Mouse (Mus musculus) testis, postnatal 14 days (tissue): Measurements from ENCODE around the gene Cdk2ap1.
"Not testable (repeated sequence)": the region's sequence is repeated elsewhere in the genome, so short reads cannot be mapped to it uniquely, and the experiment has no call there.

ENCODE experiments used
- DNase-seq: peaks from one replicate; pipeline ENCODE4 v3.0.0; 2021; ENCODE audit warnings: low spot score

Cdk2ap1 gene

DNA sequence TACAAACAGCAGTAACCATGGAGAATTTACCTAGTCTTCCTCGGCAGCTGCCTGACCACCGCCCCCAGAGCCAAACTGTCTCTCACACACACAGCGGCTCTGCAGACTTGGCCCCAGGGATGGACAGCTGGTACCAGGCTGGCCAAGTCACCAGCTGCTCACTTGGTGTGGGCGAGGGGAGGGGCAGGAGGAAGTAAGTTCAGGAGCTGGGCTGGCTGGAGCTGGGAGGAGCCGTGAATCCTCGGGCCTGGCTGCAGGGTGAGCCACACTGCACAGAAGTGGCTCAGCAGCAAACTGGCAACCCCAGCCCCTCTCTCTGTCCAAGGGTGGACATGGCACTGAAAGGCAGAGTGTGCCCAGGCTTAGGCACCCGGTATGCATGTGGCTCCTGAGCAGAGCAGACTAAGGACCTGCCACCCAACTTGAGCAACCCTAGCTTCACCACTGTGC, 11.7 kb downstream of the Cdk2ap1 start:
- peak; percentile 62 for DNase-seq

DNA sequence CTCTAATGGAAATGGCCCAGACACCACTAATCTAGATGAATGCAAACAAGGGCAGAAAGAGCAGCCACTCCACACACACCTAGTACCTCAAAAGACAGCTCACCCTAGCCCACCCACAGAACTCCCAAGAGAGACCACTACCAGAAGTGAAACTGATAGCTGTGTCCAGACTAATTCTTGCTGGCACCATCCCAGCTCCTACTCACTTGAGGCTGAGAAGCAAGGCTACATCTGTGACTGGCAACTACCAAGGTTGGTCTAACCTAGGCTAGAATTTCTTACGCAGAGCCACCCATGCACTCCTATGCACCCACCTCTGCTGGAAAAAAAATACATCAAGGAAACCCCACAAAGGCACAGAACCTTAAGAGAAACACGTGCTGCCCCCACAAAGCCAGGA, 12.5 kb downstream of the Cdk2ap1 start:
- no peak for DNase-seq

DNA sequence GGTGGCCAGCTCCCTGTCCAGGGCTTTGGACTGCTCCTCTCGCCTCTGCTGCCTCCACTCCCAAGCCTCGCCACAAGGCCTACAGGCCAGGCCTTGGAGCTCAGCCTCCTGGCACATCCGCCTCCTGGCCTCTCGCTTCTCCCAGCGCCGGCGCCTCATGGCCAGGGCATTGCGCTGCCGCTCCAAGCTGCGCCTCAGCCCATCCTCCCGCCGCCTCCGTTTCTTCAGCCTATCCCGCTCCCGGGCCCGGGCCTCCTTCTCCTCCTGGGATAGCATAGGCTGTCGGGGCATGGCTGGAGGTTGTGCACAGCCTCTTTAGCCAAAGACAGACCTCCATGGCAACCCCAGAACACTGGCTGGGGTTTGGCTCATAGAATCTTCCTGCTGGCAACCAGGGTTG, 13.7 kb downstream of the Cdk2ap1 start:
- no peak for DNase-seq

DNA sequence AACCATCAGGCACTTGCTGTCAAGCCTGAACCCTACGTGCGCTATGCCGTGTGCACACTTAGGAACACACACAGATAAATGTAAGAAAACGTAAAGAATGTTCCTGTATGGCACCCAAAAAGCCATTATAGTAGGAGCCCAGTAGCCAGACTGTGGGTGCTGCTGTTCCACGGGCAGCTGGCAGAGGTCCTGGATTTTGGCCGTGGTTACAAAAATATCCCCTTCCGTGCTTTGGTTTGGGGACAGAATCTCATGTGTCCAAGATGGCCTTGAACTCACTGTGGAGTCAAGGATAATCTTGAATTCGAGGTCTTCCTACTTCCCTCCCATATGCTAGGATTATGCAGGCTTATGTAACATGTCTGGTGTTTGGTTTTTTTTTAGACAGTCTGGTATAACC, 20.0 kb downstream of the Cdk2ap1 start:
- peak; percentile 54 for DNase-seq

DNA sequence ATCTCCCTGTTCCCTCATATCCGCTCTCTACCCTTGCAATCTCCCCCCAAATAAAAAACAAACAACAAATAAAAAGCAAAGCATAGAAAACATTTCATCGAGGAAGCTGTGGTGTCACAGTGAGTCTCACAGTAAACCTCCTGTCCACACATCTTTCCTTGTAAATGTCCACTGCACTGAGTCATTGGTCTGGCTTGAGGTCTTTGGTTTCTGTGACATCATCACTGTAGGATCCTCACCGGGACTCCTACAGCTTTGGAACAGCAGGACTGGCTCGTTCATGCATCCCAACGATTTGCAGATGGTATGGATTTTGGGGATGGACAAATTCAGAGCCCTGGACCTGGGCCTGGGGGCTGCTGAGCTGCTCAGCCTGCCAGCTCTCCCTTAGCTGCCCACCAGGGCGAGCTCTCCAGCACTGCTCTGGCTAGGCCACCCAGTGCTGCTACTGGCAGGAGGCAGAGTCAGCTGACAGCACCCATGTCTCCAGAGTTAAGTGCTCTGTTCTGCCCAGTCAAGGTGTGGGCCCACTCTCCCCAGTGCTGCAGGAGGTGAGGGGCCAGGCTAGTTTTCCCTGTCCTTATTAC, 21.0 kb downstream of the Cdk2ap1 start:
- DNase-seq = not testable (repeated sequence)

DNA sequence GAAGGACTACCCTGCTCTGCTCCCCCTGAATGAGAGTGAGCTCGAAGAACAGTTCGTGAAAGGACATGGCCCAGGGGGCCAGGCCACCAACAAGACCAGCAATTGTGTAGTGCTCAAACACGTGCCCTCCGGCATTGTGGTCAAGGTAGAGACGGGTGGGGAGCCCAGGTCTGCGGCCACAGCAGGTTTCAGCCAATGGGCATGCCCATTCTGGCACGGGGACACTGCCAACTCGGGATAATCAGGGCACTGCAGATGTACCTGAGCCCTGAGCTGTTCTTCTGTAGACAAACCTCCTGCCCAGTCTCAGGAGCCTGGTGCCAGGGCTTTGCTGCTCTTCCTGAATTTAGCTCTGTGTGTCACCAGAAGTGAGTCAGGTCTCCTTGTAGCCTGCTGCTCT, 24.1 kb downstream of the Cdk2ap1 start:
- DNase-seq = no peak

DNA sequence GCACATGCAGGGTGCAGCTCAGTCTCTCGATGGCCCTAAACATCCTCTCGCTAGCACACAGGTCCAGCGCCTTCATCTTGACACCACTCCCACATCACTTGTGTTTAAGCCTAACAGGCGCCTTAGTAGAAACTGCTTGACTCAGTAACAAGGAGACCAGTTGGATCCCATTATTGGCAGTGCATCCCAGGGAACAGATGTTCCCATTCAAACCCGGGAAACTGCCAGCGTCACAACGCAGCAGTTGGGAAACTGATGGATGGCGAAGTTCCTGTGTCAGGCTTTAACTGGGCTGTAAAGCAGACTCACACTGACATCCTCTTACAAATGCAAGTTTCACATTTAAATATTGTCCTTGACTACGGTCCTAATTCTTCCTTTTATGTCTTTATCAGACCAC, 25.0 kb downstream of the Cdk2ap1 start:
- no peak for DNase-seq

DNA sequence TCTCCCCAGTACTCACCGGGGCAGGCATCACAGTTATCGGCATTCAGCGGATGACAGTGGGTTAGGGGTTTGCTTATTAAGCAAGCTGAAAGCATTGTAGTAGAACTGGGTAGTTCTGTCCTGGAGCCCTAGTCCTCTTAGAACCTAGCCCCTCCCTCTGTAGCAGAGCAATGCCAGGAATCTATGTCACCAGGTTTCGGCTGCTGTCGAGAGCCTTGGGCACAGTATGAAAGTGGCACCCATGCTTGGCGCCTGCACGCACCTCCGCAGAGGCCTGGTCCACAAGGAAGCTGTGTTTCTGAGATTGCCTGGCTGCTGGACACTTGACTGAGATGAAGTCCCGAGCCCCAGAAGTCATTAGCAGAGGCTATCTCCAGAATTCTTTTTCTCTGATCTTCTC, 25.8 kb downstream of the Cdk2ap1 start:
- DNase-seq = no peak

DNA sequence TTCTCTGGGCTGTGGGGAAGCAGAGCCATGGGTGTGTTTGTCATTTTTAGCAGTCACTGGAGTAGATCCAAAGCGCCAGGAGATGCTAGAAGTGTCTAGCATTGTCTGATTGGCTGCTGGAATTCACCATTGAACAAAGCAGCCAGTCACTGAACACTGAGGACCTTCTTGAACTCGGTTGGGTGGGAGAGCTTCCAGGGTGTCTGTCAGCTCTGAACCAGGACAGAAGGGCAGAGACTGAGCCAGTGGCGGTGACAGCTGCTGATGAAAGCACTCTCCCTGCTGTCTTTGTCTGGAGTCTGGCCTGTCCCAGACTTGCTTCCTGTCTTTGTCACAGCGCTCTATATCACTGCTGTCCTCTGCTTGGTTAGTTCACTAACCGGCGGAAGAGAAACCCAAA, 28.5 kb downstream of the Cdk2ap1 start:
- no peak for DNase-seq

DNA sequence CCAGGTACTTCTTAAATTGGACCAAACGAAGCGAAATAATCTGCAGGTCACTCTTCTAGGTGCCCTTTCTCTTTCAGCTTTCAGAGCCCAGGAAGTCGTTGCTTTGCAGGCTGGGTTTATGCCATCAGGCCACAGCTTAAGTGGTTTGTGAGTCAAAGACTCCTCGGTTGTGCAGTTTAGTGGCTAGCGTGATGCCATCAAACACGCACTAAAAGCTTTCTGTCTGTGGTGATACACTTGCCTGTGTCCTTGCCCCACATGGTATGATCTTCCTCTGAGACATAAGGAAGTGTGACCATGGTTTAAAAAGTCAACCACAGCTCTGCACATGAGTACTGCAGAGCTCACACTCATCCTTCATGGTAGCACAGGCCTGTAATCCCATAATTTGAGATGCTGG, 32.8 kb downstream of the Cdk2ap1 start:
- no peak for DNase-seq

DNA sequence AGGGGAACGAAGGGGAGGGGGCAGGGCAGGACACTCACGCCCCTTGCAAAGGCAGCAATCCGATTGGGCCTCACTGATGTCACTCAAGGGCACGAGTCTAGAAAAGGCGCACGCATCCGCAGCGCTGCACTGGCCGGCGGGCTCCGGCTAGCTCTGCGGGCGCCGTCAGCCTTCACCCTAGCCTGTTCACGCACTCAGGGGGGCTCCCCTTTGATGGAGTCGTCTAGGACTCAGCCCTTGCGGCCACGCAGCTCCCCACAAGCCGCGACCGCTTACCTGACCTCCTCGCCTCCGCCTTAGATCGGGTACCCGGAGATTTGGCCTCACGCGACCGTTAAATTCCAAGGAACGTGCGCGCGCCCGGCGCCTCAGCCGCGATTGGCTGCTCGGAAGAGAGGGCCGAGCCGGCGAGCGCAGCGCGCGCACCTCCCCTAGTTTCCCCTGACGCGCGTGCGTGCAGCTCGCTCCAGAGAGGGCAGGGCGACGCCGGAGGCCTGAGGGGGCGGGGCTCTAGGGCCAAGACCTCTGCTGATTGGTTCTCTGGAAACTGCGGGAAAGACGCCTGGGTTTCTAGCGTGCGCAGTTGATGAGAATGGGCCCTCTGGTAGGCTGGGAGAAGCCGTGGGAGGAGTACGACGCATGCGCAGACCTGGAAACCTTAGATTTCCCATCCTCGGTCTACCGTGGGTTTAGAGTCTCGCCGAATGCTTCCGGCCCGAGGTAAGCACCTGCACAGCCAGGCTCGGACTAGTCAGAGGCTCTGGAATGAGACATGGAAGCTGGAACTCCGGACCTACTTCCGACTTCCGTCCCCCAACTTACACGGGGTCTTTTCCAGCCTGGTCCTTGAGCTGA, 35.1 kb downstream of the Cdk2ap1 start, which contains the start of the genes Mphosph9 and 2810006K23Rik:
Gene Mphosph9 (minus strand): TSS at position 463 of the 855 bp plus-strand sequence.
Gene 2810006K23Rik (plus strand): TSS at position 580 of the 855 bp plus-strand sequence.
- DNase-seq = peak; percentile 100

DNA sequence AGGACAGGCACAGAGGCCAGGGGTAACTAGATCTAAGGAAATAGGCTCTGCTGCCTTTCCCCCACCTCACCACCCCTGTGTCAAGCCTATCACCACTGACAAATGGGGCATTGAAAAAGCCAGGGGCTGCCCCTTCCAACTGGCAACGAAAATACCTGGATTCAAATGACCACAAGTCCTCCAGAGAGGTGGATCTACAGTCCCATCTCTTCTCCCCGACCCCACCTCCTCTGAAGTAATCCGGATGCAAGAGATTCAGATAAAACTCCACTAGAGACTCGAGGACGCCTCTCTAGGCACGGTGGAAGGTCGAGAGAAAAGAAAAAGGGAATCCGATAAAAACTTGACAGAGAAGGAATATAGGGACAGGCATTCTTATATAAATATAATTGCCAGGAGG, 36.1 kb downstream of the Cdk2ap1 start:
- DNase-seq = no peak

DNA sequence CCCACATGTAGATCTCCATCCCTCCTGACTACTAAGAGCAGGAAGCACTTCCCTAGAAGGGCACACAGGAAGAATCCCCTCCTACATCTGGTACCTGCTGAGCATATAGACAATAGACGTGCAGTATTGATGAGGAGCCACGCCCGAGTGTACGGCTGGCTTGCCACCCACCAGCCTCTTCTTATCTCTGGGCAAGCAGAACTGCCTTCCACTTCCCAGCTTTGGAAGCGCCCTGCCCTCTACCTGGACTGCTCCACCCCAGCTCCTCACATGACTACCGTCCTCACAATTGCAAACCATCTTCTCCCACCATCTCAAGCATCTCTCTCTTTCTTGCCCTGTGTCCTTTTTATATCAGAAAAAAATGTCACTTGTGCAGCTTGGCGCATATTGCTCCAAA, 45.2 kb downstream of the Cdk2ap1 start:
- no peak for DNase-seq

DNA sequence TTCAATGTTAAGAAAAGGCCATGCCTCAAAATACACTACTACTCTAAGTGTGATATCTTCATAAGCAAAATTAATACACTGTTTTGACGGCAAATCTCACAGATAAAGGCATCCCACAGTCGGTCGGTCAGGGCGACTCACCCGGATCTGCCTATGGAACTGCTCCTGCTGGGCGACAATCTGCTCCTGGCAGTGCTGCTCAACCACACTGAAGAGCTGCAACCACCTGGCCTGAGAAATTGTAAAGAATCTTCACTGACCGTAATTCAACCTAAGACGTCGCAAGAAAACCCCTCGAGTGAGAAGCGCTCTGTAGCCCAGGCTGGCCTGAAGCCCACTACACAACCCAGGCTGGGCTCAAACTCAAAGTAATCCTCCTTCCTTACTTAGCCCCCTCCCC, 46.9 kb downstream of the Cdk2ap1 start:
- no peak for DNase-seq

DNA sequence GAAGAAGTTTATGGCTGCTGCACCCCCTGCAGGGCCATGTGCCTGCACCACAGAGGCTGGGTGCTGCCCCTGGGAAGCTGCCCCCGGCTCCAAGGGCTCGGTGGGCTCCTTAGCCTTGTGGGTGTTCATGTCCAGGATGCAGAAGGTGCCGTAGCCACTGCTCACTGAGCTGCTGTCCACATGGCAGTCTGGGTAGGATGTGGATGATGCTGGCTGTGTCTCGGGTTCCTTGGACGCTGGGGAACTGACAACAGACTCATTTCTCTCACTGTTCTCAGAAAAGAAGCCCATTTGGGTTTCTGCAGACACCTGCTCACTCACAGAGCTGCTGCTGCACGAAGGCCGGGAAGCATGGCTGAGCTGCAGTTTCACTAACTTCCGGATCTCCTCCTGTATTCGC, 47.4 kb downstream of the Cdk2ap1 start:
- no peak for DNase-seq

DNA sequence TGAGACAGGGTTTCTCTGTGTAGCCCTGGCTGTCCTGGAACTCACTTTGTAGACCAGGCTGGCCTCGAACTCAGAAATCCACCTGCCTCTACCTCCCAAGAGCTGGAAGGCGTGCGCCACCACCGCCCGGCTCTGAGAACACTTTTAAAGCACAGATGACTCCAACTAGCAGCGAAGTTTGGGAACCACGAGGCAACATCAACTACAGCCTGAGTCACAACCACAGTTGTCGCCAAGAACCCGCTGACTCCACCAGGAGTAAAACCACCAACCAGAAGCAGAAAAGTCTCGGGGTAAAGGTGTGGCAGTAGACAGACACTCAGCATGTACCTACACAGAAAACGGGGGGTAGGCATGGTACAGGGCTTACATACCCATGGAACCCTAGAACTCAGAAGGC, 52.8 kb downstream of the Cdk2ap1 start:
- DNase-seq = no peak

DNA sequence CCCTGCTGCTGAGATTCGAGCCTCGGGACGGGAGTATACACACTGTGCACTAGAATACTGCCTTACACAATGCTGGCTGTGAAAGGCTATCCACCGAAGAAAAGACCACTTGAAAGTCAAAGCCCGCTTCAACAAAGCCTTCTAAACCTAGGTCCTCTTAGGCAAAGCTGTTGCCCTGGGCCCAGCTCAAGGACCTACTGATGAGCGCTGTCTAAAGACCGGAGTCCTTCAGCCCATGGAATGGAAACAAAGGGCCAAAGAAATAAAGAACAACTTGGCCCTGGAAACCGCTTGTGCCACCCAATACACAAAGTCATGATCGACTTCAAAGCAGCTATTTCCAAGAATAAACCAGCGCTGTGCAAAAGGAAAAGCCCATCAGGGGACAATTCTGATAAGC, 53.7 kb downstream of the Cdk2ap1 start:
- no peak for DNase-seq

DNA sequence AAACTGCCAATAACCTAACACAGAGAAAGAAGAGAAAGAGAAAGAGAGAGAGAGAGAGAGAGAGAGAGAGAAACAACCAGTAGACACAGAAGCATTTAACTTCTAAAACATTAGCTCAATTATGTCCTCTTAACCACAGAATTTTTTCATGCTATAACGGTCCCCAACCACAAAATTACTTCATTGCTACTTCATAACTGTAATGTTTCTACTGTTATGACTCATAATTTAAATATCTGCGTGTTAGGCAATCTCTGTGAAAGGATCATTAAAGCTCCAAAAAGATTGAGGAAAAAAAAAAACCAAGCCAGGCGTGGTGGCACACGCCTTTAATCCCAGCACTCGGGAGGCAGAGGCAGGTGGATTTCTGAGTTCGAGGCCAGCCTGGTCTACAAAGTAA, 60.0 kb downstream of the Cdk2ap1 start:
- DNase-seq = not testable (repeated sequence)

DNA sequence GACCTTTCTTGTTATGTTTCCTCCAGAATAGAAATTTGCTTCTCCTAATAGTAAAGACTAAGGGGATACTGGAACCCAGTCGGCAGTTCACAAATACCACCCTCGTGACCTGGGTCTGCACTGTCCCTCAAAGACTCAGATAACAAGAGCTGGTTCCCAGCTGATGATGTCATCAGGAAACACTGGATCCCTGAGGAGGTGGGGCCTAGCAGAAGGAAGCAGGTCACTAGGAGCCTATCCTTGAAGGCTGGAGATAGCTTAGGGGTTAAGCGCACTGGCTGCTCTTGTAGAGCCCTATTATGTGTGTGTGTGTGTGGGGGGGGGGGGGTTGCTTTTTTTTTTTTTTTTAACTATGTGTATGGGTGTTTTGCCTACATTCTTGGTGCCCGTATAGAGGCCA, 62.8 kb downstream of the Cdk2ap1 start:
- DNase-seq = no peak

DNA sequence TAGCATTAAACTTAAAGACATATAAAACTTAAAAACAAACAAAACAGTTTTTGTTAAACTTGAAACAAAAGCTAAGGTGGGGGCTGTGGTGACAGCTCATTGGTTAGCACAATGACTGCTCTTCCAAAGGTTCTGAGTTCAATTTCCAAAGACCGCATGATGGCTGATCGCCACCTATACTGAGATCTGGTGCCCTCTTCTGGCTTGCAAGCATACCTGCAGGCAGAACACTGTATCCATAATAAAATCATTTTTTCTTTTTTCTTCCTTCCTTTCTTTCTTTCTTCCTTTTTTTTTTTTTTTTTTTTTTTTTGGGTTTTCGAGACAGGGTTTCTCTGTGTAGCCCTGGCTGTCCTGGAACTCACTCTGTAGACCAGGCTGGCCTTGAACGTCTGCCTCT, 63.6 kb downstream of the Cdk2ap1 start:
- DNase-seq = not testable (repeated sequence)

DNA sequence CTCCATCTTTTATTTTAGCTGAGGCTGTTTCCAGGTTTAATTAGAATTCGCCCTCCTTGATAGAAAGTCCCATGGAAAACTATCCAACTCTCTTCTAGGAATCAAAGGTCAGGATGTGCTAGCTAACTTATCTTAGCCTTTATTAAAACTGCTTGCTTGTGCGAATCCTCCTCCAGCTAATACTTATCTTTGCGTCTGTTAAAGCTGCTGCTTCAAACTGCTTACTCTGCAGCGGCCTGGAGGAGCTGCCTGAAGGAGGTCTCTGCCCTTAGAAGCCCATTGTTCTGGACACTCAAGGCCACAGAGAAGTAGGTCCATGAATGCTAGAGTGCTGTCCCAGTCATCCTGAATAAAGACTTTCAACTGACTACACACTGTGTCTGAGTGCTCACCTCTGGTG, 66.4 kb downstream of the Cdk2ap1 start:
- peak; percentile 80 for DNase-seq
